Mouse (Mus musculus) liver, adult 2 months (tissue): ENCODE data around the gene Ripor2. TPM values are rescaled to one million over a fixed set of nuclear protein-coding genes. Genes with fewer than 3 reads are reported as not detected.

ENCODE experiments used
- DNase-seq: peaks from one replicate; pipeline ENCODE4 v3.0.0-alpha.2; 2011; ENCODE audit warnings: low read depth, low spot score; ENCODE audit errors: extremely low read depth
- H3K27ac ChIP-seq: fragments of 200-500 bp; replicated peaks from 2 replicates; pipeline ENCODE4 v1.5.1; 2012; ENCODE audit warnings: low read depth, mild to moderate bottlenecking, control low read depth, inconsistent platforms, low read length; ENCODE audit not compliant: insufficient read depth
- H3K27me3 ChIP-seq: fragments of 200-500 bp; 2 replicates; pipeline ENCODE4 v1.6.1; 2012; ENCODE audit warnings: mild to moderate bottlenecking, moderate library complexity, low read length, inconsistent platforms; ENCODE audit not compliant: control insufficient read depth, insufficient read depth
- H3K36me3 ChIP-seq: fragments of 200-500 bp; 2 replicates; pipeline ENCODE4 v1.6.1; 2012; ENCODE audit warnings: low read length, inconsistent platforms; ENCODE audit not compliant: control insufficient read depth, insufficient read depth
- H3K4me1 ChIP-seq: fragments of 200-500 bp; 2 replicates; pipeline ENCODE4 v1.6.1; 2011; ENCODE audit warnings: low read length; ENCODE audit not compliant: control insufficient read depth, insufficient read depth
- H3K4me3 ChIP-seq: fragments of 200-500 bp; 2 replicates; pipeline ENCODE4 v1.5.1; 2011; ENCODE audit warnings: low read depth, mild to moderate bottlenecking, control low read depth, low read length, moderate library complexity; ENCODE audit not compliant: insufficient read depth
- H3K79me2 ChIP-seq: fragments of 200-500 bp; 2 replicates; pipeline ENCODE4 v1.6.1; 2012; ENCODE audit warnings: inconsistent platforms, mild to moderate bottlenecking, low read length, moderate library complexity; ENCODE audit not compliant: control insufficient read depth, insufficient read depth
- H3K9ac ChIP-seq: fragments of 200-500 bp; 2 replicates; pipeline ENCODE4 v1.6.1; 2012; ENCODE audit warnings: low read depth, mild to moderate bottlenecking, control low read depth, inconsistent platforms, low read length
- CTCF ChIP-seq: fragments of 200-500 bp; IDR thresholded peaks from 2 replicates; pipeline ENCODE4 v1.5.1; 2011; ENCODE audit warnings: low read depth, low read length, control low read depth
- POLR2A ChIP-seq: fragments of 200-500 bp; IDR thresholded peaks from 2 replicates; pipeline ENCODE4 v1.6.1; 2011; ENCODE audit warnings: low read length, control low read depth; ENCODE audit not compliant: insufficient read depth; ENCODE audit errors: extremely low read depth
- WGBS: fragments of 180-500 bp; shearing (Covaris S2); methylation state at CpG from one replicate; pipeline ENCODE4 v1.1.7; 2018; 5-methylcytosine and 5-hydroxymethylcytosine counted together
- polyA plus RNA-seq: library from polyadenylated mRNA; depleted of rRNA; stranded (reverse); fragments of >200 nt; gene quantifications from 2 replicates; pipeline ENCODE4 v1.2.3, GENCODE M21; 2012; rRNA removed
- total RNA-seq: library from RNA; depleted of rRNA; stranded (reverse); fragments of >200 nt; gene quantifications from 2 replicates; pipeline ENCODE4 v1.2.3, GENCODE M21; 2014; rRNA removed

The Ripor2 gene
- total and polyA plus RNA-seq, 2 experiments, result 0.77 to 2.8 TPM

DNA sequence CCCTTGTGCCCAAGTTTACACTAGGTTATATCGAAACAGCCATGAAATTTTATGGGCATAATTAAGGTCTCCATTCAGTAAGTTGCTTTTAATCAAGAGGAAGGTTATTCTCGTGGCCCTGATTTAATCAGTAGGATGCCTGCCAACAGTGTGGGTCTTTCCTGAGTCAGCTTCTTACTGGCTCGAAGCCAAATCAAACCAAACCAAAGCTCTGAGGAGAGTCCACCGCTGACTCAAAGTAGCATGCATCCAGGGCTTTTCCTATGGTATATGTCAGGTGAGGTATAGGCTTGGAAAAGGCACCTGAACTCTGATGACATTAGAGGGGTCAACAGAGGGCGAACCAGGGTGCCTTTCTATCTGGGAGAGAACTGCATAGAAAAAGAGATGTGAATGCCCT is 199.9 kb downstream of the Ripor2 start:
- no peaks in the 10 kb centered on the region for H3K79me2 ChIP-seq
- WGBS, result 60% methylated on average over 5 of the region's 5 CpGs
- no peaks in the 10 kb centered on the region for H3K27me3 ChIP-seq
- no peak overlapping the region for H3K9ac ChIP-seq
- no peak for DNase-seq
- TF ChIP-seq CTCF (no peak), POLR2A (no peak)
- no peaks in the 10 kb centered on the region for H3K36me3 ChIP-seq
- H3K27ac ChIP-seq, result no peak overlapping the region
- no peak overlapping the region for H3K4me3 ChIP-seq
- no peaks in the 10 kb centered on the region for H3K4me1 ChIP-seq

Other genes with a start within 250 kb of the Ripor2 start
- not detected in 2 replicates for gene Armh2, start 159.0 kb downstream of the Ripor2 start, total RNA-seq
- gene Armh2, start 159.0 kb downstream of the Ripor2 start, polyA plus RNA-seq, result not detected in 2 replicates
- 8.1 and 13.6 TPM in 2 replicates for gene Gmnn, start 179.7 kb downstream of the Ripor2 start, total RNA-seq
- gene Gmnn, start 179.7 kb downstream of the Ripor2 start, polyA plus RNA-seq, result 1.4 and 2.9 TPM in 2 replicates
- gene BC005537, start 219.5 kb downstream of the Ripor2 start, total RNA-seq, result 63.3 and 80.9 TPM in 2 replicates
- gene BC005537, start 219.5 kb downstream of the Ripor2 start, polyA plus RNA-seq, result 20.3 and 23.5 TPM in 2 replicates
- 95.8 and 97.7 TPM in 2 replicates for gene Acot13, start 249.4 kb downstream of the Ripor2 start, total RNA-seq
- gene Acot13, start 249.4 kb downstream of the Ripor2 start, polyA plus RNA-seq, result 96.4 and 108 TPM in 2 replicates
- 28.9 and 29.4 TPM in 2 replicates for gene Tdp2, start 249.5 kb downstream of the Ripor2 start, total RNA-seq
- 18.5 and 18.6 TPM in 2 replicates for gene Tdp2, start 249.5 kb downstream of the Ripor2 start, polyA plus RNA-seq